Mouse (Mus musculus) adrenal gland, postnatal 10 days (tissue): ENCODE measurements at regions not wholly inside any gene's neighbourhood (a gene's known extent, or its start where the extent isn't known, plus 50 kb on each side); places are given as distances from the start of the nearest gene placed in this dataset.

Experiments
- DNase-seq: peaks from one replicate; pipeline ENCODE4 v3.0.0; 2021; ENCODE audit warnings: mixed read lengths

DNA sequence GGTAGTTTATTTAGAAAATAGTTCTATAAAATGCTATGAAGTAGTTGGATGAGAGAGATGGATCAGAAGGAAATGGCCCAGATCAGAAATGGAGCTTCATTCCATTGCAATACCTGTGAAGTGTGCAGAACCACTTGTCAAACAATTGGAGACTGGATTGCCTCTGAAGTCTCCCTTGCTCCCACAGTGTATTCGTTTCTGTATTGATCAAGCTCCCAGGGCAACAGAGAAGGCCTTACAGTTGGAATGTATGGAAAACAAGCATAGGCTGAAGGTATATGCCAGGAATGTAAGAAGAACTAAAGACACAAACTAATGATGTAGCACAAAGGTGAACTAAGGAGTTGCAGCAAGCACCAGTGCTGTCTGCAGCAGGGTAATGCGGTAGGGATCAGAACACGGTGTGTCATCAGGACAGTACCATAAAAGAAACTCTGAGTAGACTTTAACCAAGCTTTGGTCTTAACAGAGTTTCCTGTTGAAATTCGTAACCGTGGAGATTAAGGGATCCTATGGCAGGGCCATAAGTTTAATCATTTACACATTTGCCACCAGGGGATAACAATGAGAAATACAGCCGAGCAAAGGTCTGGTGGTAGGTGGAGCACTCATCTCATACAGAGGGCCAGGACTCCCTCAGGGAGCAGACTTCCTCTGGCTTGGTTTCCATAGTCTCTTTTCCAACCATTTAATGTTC is 732.9 kb upstream of the 2610301B20Rik start:
- no peak for DNase-seq

GRCm38 (mm10) chr4:10149911-10150310 is 724.4 kb upstream of the 2610301B20Rik start:
- DNase-seq: peak; percentile 2

DNA sequence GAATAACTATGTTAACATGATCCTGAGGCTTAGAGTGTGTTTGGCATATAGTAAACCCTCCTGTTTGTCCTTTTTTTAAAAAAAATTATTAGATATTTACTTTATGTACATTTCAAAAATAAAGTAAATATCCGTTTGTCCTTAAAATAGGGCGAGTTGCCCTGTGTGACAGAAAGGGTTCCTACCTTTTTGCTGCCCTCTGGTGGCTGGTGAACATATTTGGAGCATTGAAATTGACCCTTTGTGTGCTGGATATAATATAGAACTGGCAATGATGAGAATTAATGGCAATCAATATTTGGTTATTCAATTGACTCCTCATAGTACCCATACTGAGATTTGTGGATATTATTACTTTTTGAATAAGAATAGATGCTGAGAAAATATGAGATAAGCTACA is 723.8 kb upstream of the 2610301B20Rik start:
- peak; percentile 68 for DNase-seq

- no peak for DNase-seq
These were observed 718.5 kb upstream of the 2610301B20Rik start for GRCm38 (mm10) chr4:10155705-10156390.

- DNase-seq: peak; percentile 10
These were observed 684.4 kb upstream of the 2610301B20Rik start for GRCm38 (mm10) chr4:10189896-10190295.

GRCm38 (mm10) chr4:10197245-10197943 is 676.9 kb upstream of the 2610301B20Rik start:
- DNase-seq: no peak

GRCm38 (mm10) chr4:10201835-10202234 is 672.5 kb upstream of the 2610301B20Rik start:
- DNase-seq: no peak

DNA sequence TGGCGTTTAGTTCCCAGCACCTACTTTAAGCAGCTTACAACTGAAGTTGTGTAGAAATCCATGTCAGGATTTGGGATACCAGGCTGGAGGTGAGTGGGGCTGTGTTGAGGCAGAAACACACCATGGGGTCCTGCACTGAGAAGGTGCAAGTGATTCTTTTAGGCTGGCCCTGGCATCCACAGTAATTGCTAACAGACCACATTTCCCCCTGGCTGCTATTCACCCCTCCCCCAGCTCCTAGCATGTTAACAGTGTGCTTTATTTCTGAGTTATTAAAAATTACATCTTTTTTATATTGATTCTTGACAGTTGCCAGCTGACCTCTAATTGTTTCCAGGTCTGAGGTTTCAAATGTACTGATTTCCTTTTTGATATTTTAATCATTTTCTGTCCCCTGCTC is 670.1 kb upstream of the 2610301B20Rik start:
- DNase-seq: no peak

DNA sequence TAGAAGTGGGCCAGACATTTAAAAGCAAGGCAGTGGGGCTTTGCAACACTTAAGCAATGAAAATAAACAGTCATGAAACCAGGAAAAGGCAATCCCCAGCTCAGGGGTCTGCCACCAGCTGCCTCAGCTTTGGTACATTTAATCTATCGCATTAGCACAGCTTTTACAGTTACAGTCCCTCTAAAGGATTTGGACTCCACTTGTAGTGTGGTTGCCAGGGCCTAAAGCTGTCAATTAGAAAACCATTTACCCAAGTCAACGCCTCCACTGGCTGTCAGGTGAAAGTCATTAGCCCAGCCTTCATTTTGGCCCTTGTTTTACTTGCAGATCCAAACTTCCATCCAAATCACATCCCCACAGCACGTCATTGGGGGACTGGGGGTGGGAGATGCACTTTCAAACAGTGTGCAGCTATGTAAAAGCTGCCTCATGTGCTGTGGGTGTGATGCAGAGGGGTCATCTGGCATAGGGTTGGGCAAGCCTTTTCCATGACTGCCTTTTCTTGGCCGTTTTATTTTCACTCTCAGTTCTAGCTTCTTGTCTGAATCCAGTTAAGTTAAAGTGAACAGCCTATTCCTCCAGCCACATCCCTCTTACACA is 664.9 kb upstream of the 2610301B20Rik start:
- no peak for DNase-seq

GRCm38 (mm10) chr4:10211303-10211702 is 663.0 kb upstream of the 2610301B20Rik start:
- no peak for DNase-seq

- no peak for DNase-seq
These were observed 639.0 kb upstream of the 2610301B20Rik start for GRCm38 (mm10) chr4:10235324-10235723.

- no peak for DNase-seq
These were observed 632.2 kb upstream of the 2610301B20Rik start for GRCm38 (mm10) chr4:10242117-10242516.

DNA sequence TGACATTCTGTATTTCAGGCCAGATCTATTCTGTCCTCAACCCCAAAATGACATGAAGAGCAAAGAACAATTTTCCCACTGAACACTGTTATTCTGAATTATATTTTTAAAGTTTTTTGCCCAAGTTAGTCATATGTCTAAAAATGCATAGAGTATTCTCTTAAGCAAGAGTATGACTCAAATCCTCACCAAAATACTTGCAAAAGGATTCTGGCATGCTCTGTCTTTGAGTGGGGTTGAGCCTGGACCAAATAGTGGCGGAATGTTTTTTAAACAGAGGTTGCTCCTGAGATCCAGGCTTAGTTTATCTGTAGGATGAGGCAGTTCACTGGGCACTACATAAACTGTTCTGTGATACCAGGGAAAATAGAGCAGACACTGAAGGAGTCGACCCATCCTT is 631.4 kb upstream of the 2610301B20Rik start:
- no peak for DNase-seq

GRCm38 (mm10) chr4:10254029-10254690 is 620.1 kb upstream of the 2610301B20Rik start:
- no peak for DNase-seq

GRCm38 (mm10) chr4:10257537-10257936 is 616.8 kb upstream of the 2610301B20Rik start:
- DNase-seq: no peak

DNA sequence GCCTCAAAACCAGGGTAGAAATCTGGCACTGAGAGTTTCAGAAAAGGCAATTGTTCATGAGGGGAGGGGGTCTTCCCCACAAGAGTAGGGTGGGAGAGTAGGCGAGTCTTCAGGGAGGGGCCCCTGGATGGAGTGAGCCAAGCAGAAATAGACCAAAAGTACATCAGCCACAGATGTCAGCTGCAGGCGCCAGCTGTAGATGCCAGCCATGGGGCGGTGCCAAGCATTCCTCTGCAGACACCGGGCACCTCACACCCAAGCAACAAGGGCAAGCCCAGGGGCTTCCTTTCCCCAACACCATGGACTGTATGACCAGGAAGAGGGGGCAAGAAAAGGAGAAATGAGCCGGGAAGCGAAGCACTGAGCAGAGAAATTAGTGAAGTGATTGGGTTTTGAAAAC is 613.9 kb upstream of the 2610301B20Rik start:
- no peak for DNase-seq

DNA sequence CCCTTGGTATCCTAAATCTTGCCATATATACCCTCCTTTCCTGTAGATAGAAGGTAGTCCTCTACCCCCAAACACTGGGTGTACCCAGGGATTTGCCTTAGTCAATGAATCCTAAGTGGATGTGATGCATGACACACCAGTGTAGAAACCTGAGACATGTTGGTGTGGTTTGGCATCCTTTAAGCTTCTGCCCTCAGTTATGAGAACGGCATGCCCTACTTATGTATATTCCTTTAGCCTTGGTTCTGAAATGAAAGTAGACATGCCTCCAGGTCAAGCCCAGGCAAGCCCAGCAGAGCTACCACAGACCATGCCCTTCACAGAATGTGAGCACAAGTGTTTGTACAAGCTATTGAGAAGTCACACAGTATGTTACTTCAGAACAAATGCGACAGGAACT is 608.4 kb upstream of the 2610301B20Rik start:
- DNase-seq: no peak

DNA sequence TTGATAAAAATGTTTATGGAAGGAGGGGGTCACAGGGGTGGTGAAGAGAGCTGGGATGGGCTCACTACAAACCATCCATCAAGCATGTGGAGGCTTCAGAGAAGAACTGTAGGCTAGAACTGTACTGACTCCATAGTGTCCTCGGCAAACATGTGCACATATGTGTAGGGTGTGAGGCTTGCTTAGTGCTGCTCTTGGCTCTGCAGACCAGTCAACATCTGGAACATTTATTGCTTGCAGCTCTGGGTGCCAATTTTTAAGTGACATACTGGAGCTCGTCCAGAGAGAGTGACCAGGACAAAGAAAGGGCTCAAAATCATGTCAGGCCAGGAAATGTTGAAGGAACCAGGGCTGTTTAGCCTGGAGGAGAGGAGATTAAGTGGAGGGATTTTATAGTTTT is 588.7 kb upstream of the 2610301B20Rik start:
- no peak for DNase-seq

- no peak for DNase-seq
These were observed 584.0 kb upstream of the 2610301B20Rik start for GRCm38 (mm10) chr4:10290326-10290725.

- DNase-seq: no peak
These were observed 579.2 kb upstream of the 2610301B20Rik start for GRCm38 (mm10) chr4:10295012-10295530.

GRCm38 (mm10) chr4:10296220-10296619 is 578.1 kb upstream of the 2610301B20Rik start:
- no peak for DNase-seq

- DNase-seq: no peak
These were observed 562.4 kb upstream of the 2610301B20Rik start for GRCm38 (mm10) chr4:10311886-10312285.
